Mouse (Mus musculus) lung, postnatal 0 days (tissue): Measurements from ENCODE around the gene Teddm2. TPM values are rescaled to one million over a fixed set of nuclear protein-coding genes. Genes with fewer than 3 reads are reported as not detected.
A peak's percentile ranks its signal among the peaks of the same experiment; 100 is the strongest.

Experiments
- ATAC-seq: fragments of 200-750 bp; cut with Nextera tagmentation; 2 replicates; pipeline ENCODE4 v1.8.0; 2017; ENCODE audit warnings: moderate library complexity
- DNase-seq: peaks from one replicate; pipeline ENCODE4 v3.0.0-alpha.2; 2016; ENCODE audit warnings: low spot score
- H3K27ac ChIP-seq: fragments of 300-500 bp; sonication (generic); 2 replicates; pipeline ENCODE4 v1.5.1; 2014; ENCODE audit warnings: antibody characterized with exemption, mild to moderate bottlenecking, low read length, mixed read lengths
- H3K27me3 ChIP-seq: fragments of 300-500 bp; sonication (generic); replicated peaks from 2 replicates; pipeline ENCODE4 v1.6.1; 2014; ENCODE audit warnings: low read length, mixed read lengths; ENCODE audit not compliant: insufficient read depth
- H3K36me3 ChIP-seq: fragments of 300-500 bp; sonication (generic); 2 replicates; pipeline ENCODE4 v1.6.1; 2014; ENCODE audit warnings: low read length, mixed read lengths; ENCODE audit not compliant: insufficient read depth
- H3K4me1 ChIP-seq: fragments of 300-500 bp; sonication (generic); 2 replicates; pipeline ENCODE4 v1.6.1; 2014; ENCODE audit warnings: antibody characterized with exemption, low read depth, low read length, mixed read lengths; ENCODE audit not compliant: insufficient read depth
- H3K4me2 ChIP-seq: fragments of 300-500 bp; sonication (generic); replicated peaks from 2 replicates; pipeline ENCODE4 v1.6.1; 2014; ENCODE audit warnings: low read depth, mild to moderate bottlenecking, low read length, moderate library complexity, mixed read lengths
- H3K4me3 ChIP-seq: fragments of 300-500 bp; sonication (generic); 2 replicates; pipeline ENCODE4 v1.5.1; 2014; ENCODE audit warnings: low read depth, low read length
- H3K9ac ChIP-seq: fragments of 300-500 bp; sonication (generic); replicated peaks from 2 replicates; pipeline ENCODE4 v1.6.1; 2014; ENCODE audit warnings: low read depth, mild to moderate bottlenecking
- H3K9me3 ChIP-seq: fragments of 300-500 bp; sonication (generic); 2 replicates; pipeline ENCODE4 v1.6.1; 2016; ENCODE audit warnings: low read length, mixed read lengths
- CTCF ChIP-seq: IDR thresholded peaks from 2 replicates; pipeline ENCODE4 v1.5.1; 2016; ENCODE audit warnings: antibody characterized with exemption, mild to moderate bottlenecking
- EP300 ChIP-seq: IDR thresholded peaks from 2 replicates; pipeline ENCODE4 v1.6.1; 2016; ENCODE audit warnings: antibody characterized with exemption, mild to moderate bottlenecking, control low read depth
- WGBS: fragments of 180-500 bp; shearing (Covaris S2); extraction: QIAGEN DNeasy Blood & Tissue Kit; methylation state at CpG from one replicate; pipeline ENCODE4 v1.1.7; 2014; 5-methylcytosine and 5-hydroxymethylcytosine counted together
- polyA plus RNA-seq: library from polyadenylated mRNA; unstranded; fragments of >200 nt; fragmentation: Nextera tagmentation; extraction: Ambion mirVana; gene quantifications from 2 replicates; pipeline ENCODE4 v1.2.1, GENCODE M21; 2015

Teddm2 gene
- polyA plus RNA-seq, 1 experiment from 2014 or later: 0.98 TPM

GRCm38 (mm10) chr1:153900381-153900780 lies 353 bp upstream of the Teddm2 start:
- Histone ChIP-seq H3K27ac (peak overlapping the region; percentile 97), H3K9ac (peak overlapping the region; percentile 97), H3K36me3 (peaks cover 23% of the 10 kb centered on the region), H3K4me2 (peak overlapping the region; percentile 72), H3K9me3 (no peaks in the 10 kb centered on the region), H3K4me3 (peak overlapping the region; percentile 99), H3K27me3 (no peaks in the 10 kb centered on the region), H3K4me1 (peaks cover 6% of the 10 kb centered on the region; the same call in 1 of the 2 replicates)
- under 1% methylated on average over 25 of the region's 36 CpGs for WGBS
- TF ChIP-seq CTCF: no peak
- no peak for TF ChIP-seq EP300
- ATAC-seq: peak; percentile 8
- DNase-seq: no peak

GRCm38 (mm10) chr1:153898989-153899730 lies 868 bp downstream of the Teddm2 start:
- WGBS: 18% methylated on average over 22 of the region's 22 CpGs
- TF ChIP-seq CTCF (no peak), EP300 (no peak)
- Histone ChIP-seq H3K36me3 (peaks cover 11% of the 10 kb centered on the region), H3K4me2 (peak overlapping the region; percentile 72), H3K4me3 (peak overlapping the region; percentile 99), H3K4me1 (peaks cover 6% of the 10 kb centered on the region; the same call in 1 of the 2 replicates), H3K9me3 (no peaks in the 10 kb centered on the region), H3K27me3 (no peaks in the 10 kb centered on the region), H3K27ac (peak overlapping the region; percentile 97), H3K9ac (peak overlapping the region; percentile 41)
- DNase-seq (peak; percentile 21), ATAC-seq (peak; percentile 9)

DNA sequence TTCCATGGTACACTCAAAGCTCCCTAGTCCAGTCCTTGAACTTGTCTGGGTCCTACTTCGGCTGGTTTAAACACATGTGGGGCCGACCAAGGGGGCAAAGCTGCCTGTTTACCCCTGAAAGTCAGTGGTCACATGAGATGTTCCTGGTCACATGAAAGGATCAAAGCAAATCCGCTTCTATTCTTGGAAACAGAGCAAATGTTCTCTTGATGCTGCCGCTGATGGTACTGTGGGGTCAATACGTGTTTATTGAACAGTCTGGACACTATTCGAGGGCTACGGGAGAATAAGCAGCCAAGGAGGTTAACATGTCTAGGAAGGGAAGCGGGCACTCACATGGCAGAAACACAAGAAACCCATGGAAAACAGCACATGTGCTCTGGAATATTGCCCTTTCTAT lies 2.8 kb downstream of the Teddm2 start:
- Histone ChIP-seq H3K36me3 (no peaks in the 10 kb centered on the region), H3K4me3 (no peak overlapping the region), H3K9me3 (no peaks in the 10 kb centered on the region), H3K4me2 (no peak overlapping the region), H3K27me3 (no peaks in the 10 kb centered on the region), H3K4me1 (no peaks in the 10 kb centered on the region), H3K27ac (no peak overlapping the region), H3K9ac (no peak overlapping the region)
- DNase-seq (no peak), ATAC-seq (no peak)
- TF ChIP-seq CTCF: no peak
- no peak for TF ChIP-seq EP300
- 80% methylated on average over 8 of the region's 8 CpGs for WGBS

- peak; percentile 95 for DNase-seq
- Histone ChIP-seq H3K27ac (0 out of 2 replicates have a peak overlapping the region, but pooled peaks have one; percentile 33), H3K9ac (no peak overlapping the region)
Observed at GRCm38 (mm10) chr1:153894979-153895378, 5.0 kb downstream of the Teddm2 start.

GRCm38 (mm10) chr1:153894201-153894893 lies 5.7 kb downstream of the Teddm2 start:
- H3K27ac ChIP-seq: peak overlapping the region; percentile 33; the same call in 1 of the 2 replicates

More at GRCm38 (mm10) chr1:153894979-153895378, 5.0 kb downstream of the Teddm2 start:
- Histone ChIP-seq H3K4me1 (no peaks in the 10 kb centered on the region), H3K4me2 (no peak overlapping the region), H3K36me3 (no peaks in the 10 kb centered on the region), H3K9me3 (no peaks in the 10 kb centered on the region), H3K27me3 (no peaks in the 10 kb centered on the region), H3K4me3 (no peak overlapping the region)
- TF ChIP-seq EP300: peak; percentile 61
- TF ChIP-seq CTCF: peak; percentile 91
- ATAC-seq: no peak
- WGBS: 31% methylated on average over 5 of the region's 5 CpGs

GRCm38 (mm10) chr1:153893746-153894145 lies 6.3 kb downstream of the Teddm2 start:
- Histone ChIP-seq H3K4me1 (no peaks in the 10 kb centered on the region), H3K36me3 (no peaks in the 10 kb centered on the region), H3K27me3 (no peaks in the 10 kb centered on the region), H3K9me3 (no peaks in the 10 kb centered on the region), H3K9ac (no peak overlapping the region), H3K4me3 (no peak overlapping the region), H3K4me2 (no peak overlapping the region), H3K27ac (no peak overlapping the region)
- WGBS: 46% methylated on average over 2 of the region's 2 CpGs
- TF ChIP-seq CTCF (no peak), EP300 (no peak)
- ATAC-seq (no peak), DNase-seq (no peak)

More at GRCm38 (mm10) chr1:153894201-153894893, 5.7 kb downstream of the Teddm2 start:
- Histone ChIP-seq H3K4me1 (no peaks in the 10 kb centered on the region), H3K36me3 (no peaks in the 10 kb centered on the region), H3K27me3 (no peaks in the 10 kb centered on the region), H3K4me3 (no peak overlapping the region), H3K9me3 (no peaks in the 10 kb centered on the region), H3K9ac (no peak overlapping the region), H3K4me2 (no peak overlapping the region)
- no peak for TF ChIP-seq EP300
- no peak for TF ChIP-seq CTCF
- 37% methylated on average over 8 of the region's 8 CpGs for WGBS
- DNase-seq (peak; percentile 54), ATAC-seq (peak; percentile 59)
